Mouse (Mus musculus): Measurements from ENCODE around the gene Fgfr2.

DNA sequence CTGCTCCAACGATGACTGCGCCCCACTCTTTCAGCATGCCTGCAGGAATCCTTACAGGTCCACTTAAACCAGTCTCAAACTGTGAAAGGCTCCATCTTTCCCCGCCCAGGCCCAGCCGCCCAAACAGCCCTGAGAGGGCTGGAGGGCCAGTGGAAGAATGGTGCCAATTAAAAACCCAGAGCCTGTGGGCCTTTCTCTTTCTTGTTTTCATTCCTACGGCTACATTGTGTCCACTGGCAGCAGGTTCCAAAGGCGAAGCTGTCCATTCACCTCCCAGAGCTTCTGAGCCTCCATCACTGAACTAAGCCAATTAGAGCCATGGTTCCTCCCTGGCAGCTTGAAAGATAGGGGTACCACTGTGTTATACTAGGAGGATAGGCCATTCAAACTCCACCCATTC, 391.6 kb downstream of the Fgfr2 start:
- no peak for TF ChIP-seq CTCF (conservative IDR thresholded peaks at IDR 0.05; ENCODE audit: low read length)
- no peak for TF ChIP-seq POU5F1 (IDR thresholded peaks at IDR 0.05; ENCODE audit: borderline replicate concordance, low read length)

Measured in E14TG2a.4 (cell line).